Mouse (Mus musculus) MEL (cell line): ENCODE data around the gene Gkn1. TPM values are rescaled to one million over a fixed set of nuclear protein-coding genes. Genes with fewer than 3 reads are reported as not detected.

Source experiments
- DNase-seq: peaks from one replicate; pipeline ENCODE4 v3.0.0; 2011; ENCODE audit warnings: low read depth, low spot score
- H3K27ac ChIP-seq: 2 replicates; pipeline ENCODE4 v1.5.1; 2012; ENCODE audit warnings: low read depth, mild to moderate bottlenecking, control low read depth, low read length, moderate library complexity; ENCODE audit not compliant: control insufficient read depth
- H3K27me3 ChIP-seq, 2 experiments: fragments of 150-350 bp in 1 of 2; sonication (generic) in 1 of 2; 2 replicates each; pipeline ENCODE4 v1.6.1; 2012; ENCODE audit warnings: low read length in 2 of 2, mild to moderate bottlenecking in 2 of 2, improper control_type of control experiment in 1 of 2, moderate library complexity in 1 of 2; ENCODE audit not compliant: insufficient read depth in 2 of 2, control insufficient read depth in 1 of 2
- H3K36me3 ChIP-seq, 2 experiments: 2 replicates each; pipeline ENCODE4 v1.6.1; 2012 to 2014; ENCODE audit warnings: low read length in 2 of 2, improper control_type of control experiment in 1 of 2, inconsistent platforms in 1 of 2, mild to moderate bottlenecking in 1 of 2; ENCODE audit not compliant: insufficient read depth in 2 of 2, control insufficient read depth in 1 of 2
- H3K4me1 ChIP-seq, 2 experiments: fragments of 150-350 bp in 1 of 2; sonication (generic) in 1 of 2; 2 replicates each; pipeline ENCODE4 v1.6.1; 2012; ENCODE audit warnings: low read length in 2 of 2, improper control_type of control experiment in 1 of 2, mild to moderate bottlenecking in 1 of 2; ENCODE audit not compliant: insufficient read depth in 2 of 2, control insufficient read depth in 1 of 2
- H3K4me3 ChIP-seq, 2 experiments: fragments of 150-350 bp in 1 of 2; sonication (generic) in 1 of 2; 2 replicates each; pipeline ENCODE4 v1.5.1; 2012; ENCODE audit warnings: low read depth in 2 of 2, low read length in 2 of 2, mild to moderate bottlenecking in 2 of 2, moderate library complexity in 2 of 2, control low read depth in 1 of 2, improper control_type of control experiment in 1 of 2; ENCODE audit not compliant: control insufficient read depth in 1 of 2, insufficient read depth in 1 of 2
- H3K79me2 ChIP-seq: 2 replicates; pipeline ENCODE4 v1.6.1; 2012; ENCODE audit warnings: mild to moderate bottlenecking, low read length, moderate library complexity; ENCODE audit not compliant: control insufficient read depth, poor library complexity, insufficient read depth
- H3K9ac ChIP-seq: 2 replicates; pipeline ENCODE4 v1.6.1; 2012; ENCODE audit warnings: low read depth, mild to moderate bottlenecking, control low read depth, low read length, moderate library complexity; ENCODE audit not compliant: control insufficient read depth, poor library complexity, severe bottlenecking
- H3K9me3 ChIP-seq: fragments of 150-350 bp; sonication (generic); replicated peaks from 2 replicates; pipeline ENCODE4 v1.6.1; 2012; ENCODE audit warnings: mild to moderate bottlenecking, low read length, improper control_type of control experiment, moderate library complexity; ENCODE audit not compliant: insufficient read depth
- CHD2 ChIP-seq: IDR thresholded peaks from 2 replicates; pipeline ENCODE4 v1.6.1; 2011; ENCODE audit warnings: low read length, improper control_type of control experiment
- GABPA ChIP-seq: IDR thresholded peaks from 2 replicates; pipeline ENCODE4 v1.6.1; 2012; ENCODE audit warnings: low read depth, mild to moderate bottlenecking, inconsistent platforms, low read length, improper control_type of control experiment, moderate library complexity
- GATA1 ChIP-seq: IDR thresholded peaks from 2 replicates; pipeline ENCODE4 v1.6.1; 2011; ENCODE audit warnings: low read depth, low read length, improper control_type of control experiment
- HCFC1 ChIP-seq: IDR thresholded peaks from 2 replicates; pipeline ENCODE4 v1.6.1; 2012; ENCODE audit warnings: low read depth, mild to moderate bottlenecking, inconsistent platforms, low read length, improper control_type of control experiment, moderate library complexity
- JUND ChIP-seq: IDR thresholded peaks from 2 replicates; pipeline ENCODE4 v1.6.1; 2011; ENCODE audit warnings: low read depth, mild to moderate bottlenecking, improper control_type of control experiment, low read length
- MAZ ChIP-seq: IDR thresholded peaks from 2 replicates; pipeline ENCODE4 v1.6.1; 2012; ENCODE audit warnings: low read depth, mild to moderate bottlenecking, inconsistent platforms, low read length, improper control_type of control experiment
- MEF2A ChIP-seq: IDR thresholded peaks from 2 replicates; pipeline ENCODE4 v1.6.1; 2014; ENCODE audit warnings: low read depth, mild to moderate bottlenecking, inconsistent platforms, low read length, improper control_type of control experiment; ENCODE audit not compliant: poor library complexity, insufficient replicate concordance, severe bottlenecking; ENCODE audit errors: extremely low read depth
- MXI1 ChIP-seq: IDR thresholded peaks from 2 replicates; pipeline ENCODE4 v1.6.1; 2011; ENCODE audit warnings: mild to moderate bottlenecking, low read depth, low read length, improper control_type of control experiment
- MYB ChIP-seq: IDR thresholded peaks from 2 replicates; pipeline ENCODE4 v1.6.1; 2011; ENCODE audit warnings: mild to moderate bottlenecking, low read depth, low read length, improper control_type of control experiment
- MYC ChIP-seq: IDR thresholded peaks from 2 replicates; pipeline ENCODE4 v1.6.1; 2011; ENCODE audit warnings: low read depth, mild to moderate bottlenecking, low read length, improper control_type of control experiment, moderate library complexity
- NELFE ChIP-seq: IDR thresholded peaks from 2 replicates; pipeline ENCODE4 v1.6.1; 2011; ENCODE audit warnings: low read depth, low read length, improper control_type of control experiment
- POLR2AphosphoS2 ChIP-seq: IDR thresholded peaks from 2 replicates; pipeline ENCODE4 v1.6.1; 2011; ENCODE audit warnings: low read length, improper control_type of control experiment
- POLR2AphosphoS5 ChIP-seq: IDR thresholded peaks from 2 replicates; pipeline ENCODE4 v1.6.1; 2012; ENCODE audit warnings: low read depth, borderline replicate concordance, mild to moderate bottlenecking, inconsistent platforms, low read length, moderate library complexity, mixed read lengths
- RCOR1 ChIP-seq: IDR thresholded peaks from 2 replicates; pipeline ENCODE4 v1.6.1; 2012; ENCODE audit warnings: low read depth, mild to moderate bottlenecking, inconsistent platforms, low read length, improper control_type of control experiment
- SIN3A ChIP-seq: IDR thresholded peaks from 2 replicates; pipeline ENCODE4 v1.6.1; 2012; ENCODE audit warnings: low read length, improper control_type of control experiment, inconsistent platforms
- SMC3 ChIP-seq: IDR thresholded peaks from 2 replicates; pipeline ENCODE4 v1.6.1; 2011; ENCODE audit warnings: low read depth, low read length, improper control_type of control experiment
- TBP ChIP-seq: IDR thresholded peaks from 2 replicates; pipeline ENCODE4 v1.8.0; 2011; ENCODE audit warnings: low read depth, low read length, improper control_type of control experiment
- TCF12 ChIP-seq: IDR thresholded peaks from 2 replicates; pipeline ENCODE4 v1.6.1; 2014; ENCODE audit warnings: low read depth, mild to moderate bottlenecking, inconsistent platforms, low read length, improper control_type of control experiment, moderate library complexity
- UBTF ChIP-seq: IDR thresholded peaks from 2 replicates; pipeline ENCODE4 v1.6.1; 2012; ENCODE audit warnings: low read depth, mild to moderate bottlenecking, inconsistent platforms, low read length, improper control_type of control experiment, moderate library complexity, borderline replicate concordance; ENCODE audit not compliant: insufficient read depth
- USF1 ChIP-seq: IDR thresholded peaks from 2 replicates; pipeline ENCODE4 v1.6.1; 2014; ENCODE audit warnings: low read depth, mild to moderate bottlenecking, inconsistent platforms, low read length, improper control_type of control experiment, moderate library complexity
- ZNF384 ChIP-seq: IDR thresholded peaks from 2 replicates; pipeline ENCODE4 v1.6.1; 2012; ENCODE audit warnings: low read depth, mild to moderate bottlenecking, inconsistent platforms, low read length, improper control_type of control experiment
- polyA plus RNA-seq, 2 experiments: library from polyadenylated mRNA; stranded (reverse) in 1 of 2; unstranded in 1 of 2; fragments of >175 nt in 1 of 2; fragments of >200 nt in 1 of 2; gene quantifications; 2 replicates each; pipeline versions ENCODE4 v1.2.1 to v1.2.4; 2012; ENCODE audit warnings: low replicate concordance in 2 of 2, low read depth in 1 of 2; ENCODE audit not compliant: insufficient read length in 2 of 2, insufficient read depth in 1 of 2, missing spikeins in 1 of 2
- total RNA-seq: library from RNA; depleted of rRNA; stranded (reverse); fragments of 300-350 nt; gene quantifications from 2 replicates; pipeline ENCODE4 v1.2.3, GENCODE M21; 2012; rRNA removed

Gene Gkn1
- total and polyA plus RNA-seq, 3 experiments = not detected

DNA sequence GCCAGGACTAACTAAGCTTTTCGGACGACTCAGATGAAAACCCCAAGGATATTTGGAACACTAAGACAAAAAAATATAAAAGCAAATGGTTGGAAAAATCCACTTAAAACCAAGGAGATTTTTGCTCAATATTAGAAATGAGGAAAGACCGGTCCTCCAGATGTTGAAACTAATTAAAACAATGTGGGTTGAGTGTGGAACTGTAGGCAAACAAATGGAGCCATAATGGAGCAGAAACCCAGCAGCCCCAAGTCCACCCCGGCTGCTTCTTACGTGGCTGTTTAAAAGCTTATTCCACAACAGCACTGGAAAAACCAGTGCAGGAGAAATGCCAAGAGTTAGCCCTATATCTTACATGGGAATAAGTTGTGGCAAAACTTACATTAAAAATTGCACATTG lies 48.0 kb downstream of the Gkn1 start:
- TF ChIP-seq USF1 = no peak
- TF ChIP-seq POLR2AphosphoS5 = no peak
- TF ChIP-seq TCF12 = no peak
- TF ChIP-seq TBP = no peak
- TF ChIP-seq MEF2A = no peak
- no peak for TF ChIP-seq ZNF384
- no peak for TF ChIP-seq MYB
- no peak for TF ChIP-seq MAZ
- TF ChIP-seq HCFC1 = no peak
- TF ChIP-seq NELFE = no peak
- no peak for TF ChIP-seq GATA1
- no peak for TF ChIP-seq GABPA
- no peak for TF ChIP-seq RCOR1
- no peak for TF ChIP-seq JUND
- no peak for TF ChIP-seq SMC3
- no peaks in the 10 kb centered on the region for H3K4me1 ChIP-seq
- H3K4me3 ChIP-seq = no peak overlapping the region
- H3K9me3 ChIP-seq = no peaks in the 10 kb centered on the region
- no peak for DNase-seq
- no peaks in the 10 kb centered on the region for H3K79me2 ChIP-seq
- H3K27ac ChIP-seq = no peak overlapping the region
- H3K27me3 ChIP-seq = peaks cover 9 to 23% of the 10 kb centered on the region in 2 experiments
- no peaks in the 10 kb centered on the region for H3K36me3 ChIP-seq
- no peak overlapping the region for H3K9ac ChIP-seq

DNA sequence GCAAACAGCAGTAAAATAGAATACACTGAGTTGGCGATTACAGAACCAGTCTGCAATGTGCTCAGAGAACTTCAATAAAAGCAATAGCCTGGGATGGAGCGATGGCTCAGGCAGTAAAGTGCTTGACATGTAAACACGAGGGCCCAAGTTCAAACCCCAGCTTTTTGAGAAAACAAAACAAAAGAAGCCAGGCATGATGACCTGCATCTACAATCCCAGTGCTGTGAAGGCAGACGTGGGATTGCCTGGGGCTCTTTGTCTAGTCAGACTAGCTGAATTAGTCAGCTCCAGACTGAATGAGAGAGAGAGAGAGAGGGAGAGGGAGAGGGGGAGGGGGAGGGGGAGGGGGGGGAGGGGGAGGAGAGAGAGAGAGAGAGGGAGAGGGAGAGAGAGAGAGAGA lies 48.8 kb downstream of the Gkn1 start:
- H3K9ac ChIP-seq = no peak overlapping the region
- no peaks in the 10 kb centered on the region for H3K9me3 ChIP-seq
- peaks cover 9 to 23% of the 10 kb centered on the region in 2 experiments for H3K27me3 ChIP-seq
- H3K4me3 ChIP-seq = no peak overlapping the region
- TF ChIP-seq SMC3 (no peak), CHD2 (no peak), GABPA (no peak), MXI1 (no peak), SIN3A (no peak), POLR2AphosphoS2 (no peak), MYC (no peak), UBTF (no peak)
- TF ChIP-seq, all 39 proteins: peak for 0
- DNase-seq = no peak
- Histone ChIP-seq H3K36me3 (no peaks in the 10 kb centered on the region), H3K4me1 (no peaks in the 10 kb centered on the region), H3K79me2 (no peaks in the 10 kb centered on the region), H3K27ac (no peak overlapping the region)

Other genes with a start within 250 kb of the Gkn1 start
- not detected in 2 replicates for gene D6Ertd527e, start 246.2 kb downstream of the Gkn1 start, total RNA-seq
- gene D6Ertd527e, start 246.2 kb downstream of the Gkn1 start, polyA plus RNA-seq = under 1 TPM in 1 of 2 experiments, not detected in 1; 0.06 TPM
- not detected in 2 replicates for gene Antxr1, start 15.1 kb downstream of the Gkn1 start, total RNA-seq
- under 1 TPM in 1 of 2 experiments, not detected in 1; 0.10 TPM for gene Antxr1, start 15.1 kb downstream of the Gkn1 start, polyA plus RNA-seq
- gene Gkn2, start 22.4 kb upstream of the Gkn1 start, total RNA-seq = not detected in 2 replicates
- not detected for gene Gkn2, start 22.4 kb upstream of the Gkn1 start, polyA plus RNA-seq
- gene Gkn3, start 38.0 kb upstream of the Gkn1 start, total RNA-seq = not detected in 2 replicates
- under 1 TPM in 1 of 2 experiments, not detected in 1; 0.36 TPM for gene Gkn3, start 38.0 kb upstream of the Gkn1 start, polyA plus RNA-seq
- not detected in 2 replicates for gene Bmp10, start 78.1 kb upstream of the Gkn1 start, total RNA-seq
- not detected for gene Bmp10, start 78.1 kb upstream of the Gkn1 start, polyA plus RNA-seq
- 3.4 and 3.5 TPM in 2 replicates for gene Arhgap25, start 182.3 kb upstream of the Gkn1 start, total RNA-seq
- 1 to 10 TPM in 1 of 2 experiments, not detected in 1; 5.2 TPM for gene Arhgap25, start 182.3 kb upstream of the Gkn1 start, polyA plus RNA-seq
- 1.3 and 1.4 TPM in 2 replicates for gene Prokr1, start 239.8 kb upstream of the Gkn1 start, total RNA-seq
- gene Prokr1, start 239.8 kb upstream of the Gkn1 start, polyA plus RNA-seq = 1 to 10 TPM in 1 of 2 experiments, not detected in 1; 1.4 TPM